Mouse (Mus musculus): ENCODE results near the gene Nuak2. TPM values are rescaled to one million over a fixed set of nuclear protein-coding genes. Genes with fewer than 3 reads are reported as not detected.
A peak's percentile ranks its signal among the peaks of the same experiment; 100 is the strongest.

Nuak2 gene
- total RNA-seq, 2 experiments from 2014 or later: 3.5 to 4.7 TPM

- intact Hi-C loops (cut with DNase I): no loop called here
- no peak for DNase-seq
Measured at GRCm38 (mm10) chr1:132321821-132322580, 6.1 kb downstream of the Nuak2 start.

- DNase-seq: peak in 1 of 2 experiments; percentile 45
- intact Hi-C loops (cut with DNase I): no loop called here
Measured at GRCm38 (mm10) chr1:132322711-132323542, 7.0 kb downstream of the Nuak2 start.

DNA sequence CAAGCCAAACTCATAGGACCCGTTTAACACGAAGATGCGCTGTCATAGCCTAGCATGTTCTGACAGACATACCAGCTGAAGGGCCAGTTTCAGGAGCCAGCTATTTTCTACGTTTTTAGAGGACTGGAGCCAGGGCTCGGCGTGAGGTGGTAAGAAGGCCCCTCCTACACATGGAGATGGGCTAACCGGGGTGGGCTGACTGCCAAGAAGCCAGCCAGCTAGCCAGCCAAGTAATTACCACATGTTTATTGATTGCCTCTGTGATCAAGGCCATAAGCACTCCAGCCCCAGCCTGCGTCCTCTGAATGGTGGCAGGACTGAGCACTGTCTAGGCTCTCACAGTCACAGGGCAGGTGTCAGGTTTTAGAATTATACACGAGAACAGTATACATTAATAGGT lies 10.9 kb downstream of the Nuak2 start:
- no peak for DNase-seq
- intact Hi-C loops (cut with DNase I): no loop called here

- intact Hi-C loops (cut with DNase I): no loop called here
Measured at GRCm38 (mm10) chr1:132327477-132327876, 11.6 kb downstream of the Nuak2 start.

GRCm38 (mm10) chr1:132328565-132328964 lies 12.6 kb downstream of the Nuak2 start:
- intact Hi-C loops (cut with DNase I): no loop called here

More at GRCm38 (mm10) chr1:132327477-132327876, 11.6 kb downstream of the Nuak2 start:
- DNase-seq: no peak

DNA sequence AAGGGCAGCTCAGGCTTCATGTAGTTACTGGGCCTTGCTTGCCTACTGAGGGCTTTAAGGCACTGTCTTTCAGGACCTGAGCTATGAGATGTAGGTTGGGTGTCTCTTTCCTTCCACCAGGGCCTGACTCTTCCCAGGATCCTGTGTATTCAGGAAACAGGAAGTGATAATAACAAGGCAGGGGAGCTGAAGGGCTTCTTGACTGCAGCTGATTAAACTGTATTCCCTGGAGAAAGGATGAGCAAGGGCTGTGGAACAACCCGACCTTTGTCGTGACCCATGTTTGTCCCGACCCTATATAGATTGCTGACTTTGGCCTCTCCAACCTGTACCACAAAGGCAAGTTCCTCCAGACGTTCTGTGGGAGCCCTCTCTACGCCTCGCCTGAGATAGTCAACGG lies 13.7 kb downstream of the Nuak2 start:
- no peak for DNase-seq
- intact Hi-C loops (cut with DNase I): no loop called here

More at GRCm38 (mm10) chr1:132328565-132328964, 12.6 kb downstream of the Nuak2 start:
- no peak for DNase-seq

DNA sequence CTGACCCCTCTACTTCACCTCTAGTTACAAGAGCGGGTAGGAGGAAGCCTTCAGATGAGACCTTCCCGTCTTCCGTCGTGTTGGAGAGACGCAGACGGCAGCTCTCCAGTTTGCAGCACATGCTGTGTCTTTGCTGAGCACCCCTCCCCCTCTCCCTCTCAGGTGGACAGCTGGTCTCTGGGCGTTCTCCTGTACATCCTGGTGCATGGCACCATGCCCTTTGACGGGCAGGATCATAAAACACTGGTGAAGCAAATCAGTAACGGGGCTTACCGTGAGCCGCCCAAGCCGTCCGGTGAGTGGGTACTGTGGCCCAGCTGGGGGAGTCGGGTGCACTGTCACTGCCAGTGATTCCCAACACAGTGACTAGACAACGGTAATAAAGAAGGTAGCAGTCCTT lies 14.5 kb downstream of the Nuak2 start:
- DNase-seq: no peak
- intact Hi-C loops (cut with DNase I): no loop called here

DNA sequence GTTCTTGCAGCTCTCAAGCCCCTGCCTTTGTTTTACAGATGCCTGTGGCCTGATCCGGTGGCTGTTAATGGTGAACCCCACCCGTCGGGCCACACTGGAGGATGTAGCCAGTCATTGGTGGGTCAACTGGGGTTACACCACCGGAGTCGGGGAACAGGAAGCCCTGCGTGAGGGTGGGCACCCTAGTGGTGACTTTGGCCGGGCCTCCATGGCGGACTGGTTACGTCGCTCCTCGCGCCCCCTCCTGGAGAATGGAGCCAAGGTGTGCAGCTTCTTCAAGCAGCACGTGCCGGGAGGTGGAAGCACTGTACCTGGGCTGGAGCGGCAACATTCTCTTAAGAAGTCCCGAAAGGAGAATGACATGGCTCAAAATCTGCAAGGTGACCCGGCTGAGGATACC lies 15.4 kb downstream of the Nuak2 start:
- intact Hi-C loops (cut with DNase I): no loop called here
- no peak for DNase-seq

GRCm38 (mm10) chr1:132333201-132333600 lies 17.3 kb downstream of the Nuak2 start:
- no peak for DNase-seq
- intact Hi-C loops (cut with DNase I): loop anchor here (2.0 kb wide), 1 partner anchor 16 kb away; the partner anchor contains the start of gene Nuak2

DNA sequence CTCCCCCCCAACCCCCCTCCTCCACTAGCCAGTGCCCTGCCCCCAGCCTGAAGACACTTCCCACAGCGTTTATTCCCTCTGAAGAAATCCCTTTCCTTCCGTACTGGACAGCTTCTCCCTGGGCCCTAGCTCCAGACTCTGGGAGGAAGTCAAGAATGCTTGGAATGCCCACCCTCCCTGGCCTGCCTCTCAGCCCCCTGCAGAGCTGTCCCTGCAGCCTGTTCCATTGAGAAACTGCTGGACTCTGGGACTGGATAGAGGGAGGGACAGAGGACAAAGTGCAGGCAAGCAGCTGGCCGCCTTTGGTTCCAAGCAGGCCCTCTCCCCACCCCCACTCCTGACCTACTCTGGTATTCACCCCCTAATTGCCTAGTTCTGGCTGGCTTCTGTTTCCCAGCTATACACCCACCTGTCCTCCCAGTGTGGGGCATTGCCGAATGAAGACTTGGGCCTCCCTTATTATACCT lies 17.8 kb downstream of the Nuak2 start:
- peak; percentile 81 to 85 for DNase-seq

DNA sequence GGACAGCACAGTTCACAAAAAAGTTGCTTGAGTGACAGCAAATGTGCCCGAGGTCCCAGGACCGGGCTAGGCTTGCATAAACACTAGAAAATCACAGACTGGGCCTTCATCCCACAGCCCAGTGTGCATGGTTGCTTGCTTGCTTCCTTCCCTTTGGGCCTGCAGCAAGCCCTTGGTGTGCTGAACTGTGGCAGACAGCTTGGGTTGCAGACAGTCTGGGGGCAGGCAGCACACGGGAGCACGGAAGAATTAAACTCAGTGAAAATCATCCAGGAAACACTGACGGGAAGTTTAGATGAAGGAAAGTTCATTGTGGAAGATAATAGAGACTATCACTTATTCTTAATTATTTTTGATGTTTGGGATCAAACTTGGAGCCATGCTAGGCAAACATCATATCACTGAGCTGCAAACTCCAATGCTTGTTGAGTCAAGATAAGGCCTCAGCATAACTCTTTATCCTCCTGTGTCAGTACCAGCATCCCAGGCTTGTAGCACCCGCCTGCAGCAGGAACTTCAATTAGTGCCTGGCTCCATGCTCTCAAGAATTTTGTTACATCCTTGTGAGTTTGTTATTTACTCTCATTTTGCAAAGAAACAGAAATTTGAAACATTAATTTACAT lies 18.4 kb downstream of the Nuak2 start:
- DNase-seq: no peak
- intact Hi-C loops (cut with DNase I): loop anchor here (2.0 kb wide), 1 partner anchor 19 kb away; no protein-coding TSS in a partner anchor

More for the DNA sequence above, 17.8 kb downstream of the Nuak2 start:
- intact Hi-C loops (cut with DNase I): loop anchor here (2.0 kb wide), 2 partner anchors 17 to 19 kb away; partner anchors contain the start of gene Nuak2

DNA sequence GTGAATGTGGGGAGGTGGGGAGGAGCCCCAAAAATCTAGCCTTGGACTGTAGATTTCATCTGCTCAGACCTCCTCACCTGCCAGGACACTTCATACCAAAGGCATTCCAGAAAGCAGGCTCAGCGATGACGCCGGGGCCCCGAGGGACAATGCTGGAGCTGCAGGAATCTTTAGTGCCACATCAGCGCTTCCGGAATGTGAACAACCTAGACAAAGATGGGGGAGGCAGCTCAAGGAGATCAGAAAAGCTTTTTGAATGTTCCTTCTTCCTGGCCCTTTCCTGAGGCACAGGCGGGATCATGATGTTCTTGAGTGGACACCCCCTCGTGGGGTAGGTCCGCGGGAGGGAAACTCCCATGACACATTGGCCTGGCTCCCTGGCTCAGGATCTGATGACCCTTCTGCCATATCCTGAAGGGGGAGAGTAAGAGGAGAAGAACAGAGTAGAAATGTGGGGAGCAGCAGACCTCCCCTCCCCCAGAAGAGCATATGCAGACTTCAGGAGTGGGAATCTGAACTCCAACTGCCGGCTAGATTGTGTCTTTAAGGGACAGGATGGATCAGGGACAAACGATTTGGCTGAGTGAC lies 19.5 kb downstream of the Nuak2 start:
- DNase-seq: peak in 1 of 2 experiments; percentile 62
- intact Hi-C loops (cut with DNase I): loop anchor here (2.0 kb wide), 1 partner anchor 17 kb away; no protein-coding TSS in a partner anchor

DNA sequence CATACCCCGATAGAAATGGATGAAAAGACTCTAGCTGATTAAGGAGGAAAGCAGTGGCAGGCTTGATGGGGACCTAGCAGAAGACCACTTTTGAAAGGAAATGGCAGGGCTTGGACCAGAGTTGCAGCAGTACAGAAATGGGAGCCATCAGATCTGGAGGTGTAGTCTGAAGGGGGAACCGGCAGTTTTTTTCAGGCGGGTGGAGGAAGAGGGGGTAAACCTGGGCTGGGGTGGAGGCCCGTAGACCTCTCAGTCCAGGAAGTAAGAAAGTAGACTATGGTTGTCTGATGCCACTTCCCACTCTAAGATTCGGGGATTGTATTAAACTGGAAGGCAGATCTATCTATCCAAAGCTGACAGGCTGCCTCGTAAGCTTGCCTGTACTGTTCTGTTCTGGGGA lies 21.0 kb downstream of the Nuak2 start:
- DNase-seq: no peak
- intact Hi-C loops (cut with DNase I): no loop called here

- no peak for DNase-seq
- intact Hi-C loops (cut with DNase I): no loop called here
Measured at GRCm38 (mm10) chr1:132338027-132338660, 22.2 kb downstream of the Nuak2 start.

GRCm38 (mm10) chr1:132341731-132342501 lies 26.0 kb downstream of the Nuak2 start:
- DNase-seq: peak; percentile 77 to 79
- intact Hi-C loops (cut with DNase I): no loop called here

GRCm38 (mm10) chr1:132342518-132342917 lies 26.6 kb downstream of the Nuak2 start:
- intact Hi-C loops (cut with DNase I): no loop called here
- DNase-seq: no peak

- no peak for DNase-seq
- intact Hi-C loops (cut with DNase I): no loop called here
Measured at GRCm38 (mm10) chr1:132343191-132343590, 27.3 kb downstream of the Nuak2 start.

- intact Hi-C loops (cut with DNase I): no loop called here
- DNase-seq: no peak
Measured at GRCm38 (mm10) chr1:132343656-132344055, 27.7 kb downstream of the Nuak2 start.

- peak in 1 of 2 experiments; percentile 49 for DNase-seq
- intact Hi-C loops (cut with DNase I): no loop called here
Measured at GRCm38 (mm10) chr1:132345514-132345913, 29.6 kb downstream of the Nuak2 start.

Data from heart, postnatal 10 days (tissue).